Mouse (Mus musculus) lung, postnatal 0 days (tissue): Measurements from ENCODE around the gene Smok3a.

Experiments used
- CTCF ChIP-seq: IDR thresholded peaks from 2 replicates; pipeline ENCODE4 v1.5.1; 2016; ENCODE audit warnings: antibody characterized with exemption, mild to moderate bottlenecking
- EP300 ChIP-seq: IDR thresholded peaks from 2 replicates; pipeline ENCODE4 v1.6.1; 2016; ENCODE audit warnings: antibody characterized with exemption, mild to moderate bottlenecking, control low read depth

DNA sequence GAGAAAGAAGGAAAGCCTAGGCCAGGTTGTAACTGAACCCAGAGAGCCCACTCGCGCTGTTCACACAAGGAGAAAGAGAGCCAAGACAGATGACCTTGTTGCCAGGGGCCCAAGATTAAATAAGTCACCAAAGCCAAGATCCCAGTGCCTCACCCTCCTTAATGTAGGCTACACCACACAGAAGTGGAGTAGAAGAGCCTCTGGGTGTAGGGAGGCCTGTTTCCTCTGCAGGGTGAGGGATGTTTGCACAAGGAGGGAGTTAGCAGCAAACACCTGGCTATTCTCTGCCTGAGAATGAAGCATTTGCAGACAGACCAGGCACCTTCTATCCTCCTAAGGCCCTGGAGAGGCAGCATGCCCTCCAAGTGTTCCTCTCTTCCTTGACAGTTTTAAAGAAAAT lies 4.5 kb upstream of the Smok3a start:
- TF ChIP-seq CTCF (no peak), EP300 (no peak)
